Mouse (Mus musculus) heart, adult 11 months (tissue): ENCODE measurements around the gene Ptprg.

ENCODE experiments used
- DNase-seq: peaks from one replicate; pipeline ENCODE4 v3.0.0; 2022

Ptprg gene

DNA sequence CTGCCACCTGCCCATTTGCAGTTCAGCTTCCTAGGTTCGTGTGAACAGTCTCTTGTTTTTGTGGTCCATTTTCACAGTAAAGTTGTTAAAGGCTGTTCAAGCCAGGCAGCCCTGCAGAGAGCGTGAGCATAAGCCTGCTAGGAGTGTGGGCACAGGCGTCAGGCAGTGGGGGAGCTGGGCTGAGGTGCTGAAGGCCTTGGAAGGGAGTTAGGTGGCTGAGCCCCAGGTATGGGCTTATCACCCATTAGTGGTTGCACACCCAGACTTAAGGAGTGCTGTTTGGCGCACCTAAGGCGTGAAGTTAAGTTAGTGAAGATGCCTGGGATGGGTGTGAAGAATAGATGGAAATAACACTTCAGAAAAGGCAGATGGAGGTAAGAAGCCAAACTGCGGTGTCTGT lies 134.8 kb downstream of the Ptprg start:
- peak; percentile 88 for DNase-seq

DNA sequence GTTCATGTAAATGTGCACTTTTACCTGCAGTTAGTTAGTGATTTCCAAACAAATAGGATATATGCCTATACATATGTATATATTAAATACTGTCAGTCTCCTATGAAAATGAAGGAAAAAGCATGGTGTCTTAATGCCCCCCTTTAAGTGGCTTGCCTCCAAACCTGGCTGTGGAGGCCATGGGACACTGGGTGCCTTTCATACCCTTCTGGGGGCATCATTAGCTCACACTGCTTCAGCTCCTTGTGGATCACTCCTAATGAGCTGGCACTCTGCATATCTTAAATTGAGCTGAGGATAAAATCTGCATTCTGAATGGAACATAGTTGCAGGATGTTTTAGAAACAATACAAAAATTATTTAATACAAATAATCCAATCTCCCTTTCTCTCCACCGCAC lies 136.7 kb downstream of the Ptprg start:
- DNase-seq, result no peak

DNA sequence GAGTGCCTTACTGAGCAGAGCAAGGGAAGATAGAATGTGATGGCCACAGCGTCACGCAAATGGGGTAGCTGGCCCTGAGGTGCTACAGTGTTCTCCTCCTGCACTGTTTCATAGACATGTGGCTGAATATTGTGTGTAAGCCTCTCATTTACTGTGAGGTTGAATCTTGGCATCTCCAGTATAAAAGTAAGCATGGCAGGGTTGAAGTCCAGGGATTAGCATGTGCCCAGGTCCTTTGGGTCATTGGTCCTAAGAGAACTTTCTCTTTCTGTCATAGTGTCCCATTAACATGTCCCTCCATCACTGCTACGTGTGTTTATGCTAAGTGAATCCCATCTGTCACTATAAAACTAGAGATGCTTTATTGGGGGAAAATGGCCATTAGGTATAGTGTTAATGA lies 138.2 kb downstream of the Ptprg start:
- peak; percentile 45 for DNase-seq

DNA sequence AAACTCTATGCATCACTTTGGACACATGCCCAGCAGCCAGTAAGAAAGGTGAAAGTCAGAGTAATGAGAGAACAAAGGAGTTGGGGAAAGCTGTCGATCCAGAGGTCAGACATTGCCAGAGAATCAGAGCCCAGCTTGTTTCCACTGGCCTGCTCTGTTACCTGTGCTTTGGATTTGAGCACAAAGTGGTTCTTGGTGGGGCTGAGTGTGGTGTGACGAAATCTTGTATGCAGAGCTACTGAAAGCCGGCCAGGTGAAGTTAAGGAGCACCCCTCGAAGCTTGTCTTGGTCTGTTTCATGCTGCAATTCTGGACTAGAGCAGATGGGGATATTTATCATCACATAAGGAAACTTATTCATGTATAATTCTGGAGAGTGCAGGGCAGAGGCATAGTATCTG lies 145.5 kb downstream of the Ptprg start:
- peak; percentile 43 for DNase-seq

DNA sequence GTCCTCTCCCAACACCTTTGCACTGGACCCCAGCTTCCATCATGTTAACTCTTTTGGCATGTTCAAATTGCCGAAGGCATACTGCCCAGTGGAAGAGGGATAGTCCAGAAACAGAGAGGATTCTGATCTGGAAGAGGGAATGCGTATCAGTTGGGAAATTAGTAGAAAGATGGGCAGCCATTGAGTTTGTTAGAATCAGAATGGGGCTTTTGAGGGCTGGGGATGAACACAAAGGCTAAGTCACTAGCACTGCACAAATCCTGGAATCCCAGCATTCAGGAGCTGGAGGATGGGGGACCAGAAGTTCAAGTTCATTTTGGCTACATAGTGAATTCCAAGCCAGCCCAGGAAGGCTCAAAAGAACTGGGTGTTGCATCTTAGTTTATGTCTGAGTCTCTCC lies 146.3 kb downstream of the Ptprg start:
- DNase-seq, result no peak

DNA sequence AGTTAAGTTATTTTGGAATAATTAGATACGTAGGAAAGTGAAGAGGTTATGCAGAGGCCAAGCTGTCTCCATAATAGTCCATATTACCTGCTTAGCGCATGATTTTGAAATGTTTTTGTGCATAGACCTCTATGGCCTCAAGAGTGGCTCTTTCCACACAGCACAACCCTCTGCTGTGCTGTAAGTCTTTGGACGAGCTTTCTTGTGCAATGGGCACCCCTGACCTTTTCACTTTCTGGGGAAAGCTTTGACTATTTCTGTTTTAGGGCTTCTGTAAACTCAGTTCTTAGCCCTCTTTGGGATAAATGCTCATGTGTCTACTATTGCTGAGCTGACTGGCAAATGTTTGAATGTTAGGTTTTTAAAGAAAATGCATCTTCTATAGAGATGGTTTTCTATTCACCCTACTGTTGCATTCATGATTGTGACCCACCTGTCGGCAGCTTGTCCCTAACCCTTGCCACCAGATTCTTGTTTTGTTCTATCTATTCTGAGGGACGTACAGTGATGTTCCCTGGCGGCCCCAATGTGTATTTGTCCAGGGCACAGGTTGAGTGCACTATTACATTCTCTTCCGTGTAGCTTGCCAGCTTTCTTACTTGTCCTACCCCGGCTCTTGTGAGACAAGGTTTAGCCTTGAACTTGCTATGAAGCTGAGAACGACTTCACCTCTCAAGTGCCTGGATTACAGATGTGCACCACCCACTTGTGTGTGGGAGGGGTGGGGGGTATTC lies 148.4 kb downstream of the Ptprg start:
- DNase-seq, result peak; percentile 80

DNA sequence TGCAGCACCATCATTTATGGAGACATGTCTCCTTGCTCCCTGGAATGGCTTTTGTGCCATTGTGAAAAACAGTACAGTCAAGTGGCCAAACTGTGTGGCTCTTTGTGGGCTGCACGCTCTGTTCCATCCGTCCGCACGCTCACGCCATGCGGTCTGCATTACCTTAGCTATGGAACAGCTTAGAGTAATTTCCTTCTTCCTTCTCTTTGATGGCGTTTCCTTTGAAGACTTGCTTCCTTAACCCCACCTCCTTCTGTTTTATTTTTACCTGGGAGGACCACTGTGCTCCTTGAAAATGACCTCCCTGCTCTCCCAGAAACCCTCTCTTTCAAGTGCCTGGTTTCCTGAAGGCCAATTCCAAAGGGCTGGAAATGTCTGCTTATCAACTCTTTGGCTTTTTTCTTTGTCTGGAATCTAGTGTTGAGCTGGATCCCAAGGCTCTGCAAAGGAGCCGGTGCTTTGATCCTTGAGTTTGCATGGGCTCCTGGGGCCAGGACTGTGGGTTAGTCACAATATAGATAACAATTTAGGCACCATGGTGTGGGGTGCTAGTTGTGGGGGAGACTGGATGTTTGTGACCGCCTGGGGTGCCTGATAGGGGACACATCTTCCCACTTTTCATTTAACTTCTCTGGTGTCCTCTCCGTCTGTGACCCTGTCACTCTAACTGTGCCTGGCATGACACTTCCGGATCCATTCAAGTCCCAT lies 149.6 kb downstream of the Ptprg start:
- peak; percentile 84 for DNase-seq

DNA sequence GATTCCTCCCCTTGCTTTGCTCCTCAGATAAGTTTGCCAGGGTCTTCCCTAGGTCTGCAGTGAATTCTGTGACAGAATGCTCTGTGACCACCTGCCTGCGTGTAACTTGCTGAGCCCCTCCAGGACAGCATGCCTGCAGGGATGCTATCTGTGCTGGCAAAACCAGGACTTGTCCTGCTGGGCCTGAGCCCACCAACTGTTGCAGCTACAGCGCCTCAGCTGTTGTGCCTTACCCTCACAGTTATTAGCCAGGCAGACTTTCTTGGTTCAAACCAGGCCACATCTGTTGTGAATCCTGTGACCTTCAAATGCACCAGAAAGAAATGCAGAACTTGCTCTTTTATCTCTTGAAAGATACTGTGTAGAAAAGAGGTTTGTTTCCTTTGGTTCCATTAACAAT lies 151.5 kb downstream of the Ptprg start:
- DNase-seq, result peak; percentile 85

DNA sequence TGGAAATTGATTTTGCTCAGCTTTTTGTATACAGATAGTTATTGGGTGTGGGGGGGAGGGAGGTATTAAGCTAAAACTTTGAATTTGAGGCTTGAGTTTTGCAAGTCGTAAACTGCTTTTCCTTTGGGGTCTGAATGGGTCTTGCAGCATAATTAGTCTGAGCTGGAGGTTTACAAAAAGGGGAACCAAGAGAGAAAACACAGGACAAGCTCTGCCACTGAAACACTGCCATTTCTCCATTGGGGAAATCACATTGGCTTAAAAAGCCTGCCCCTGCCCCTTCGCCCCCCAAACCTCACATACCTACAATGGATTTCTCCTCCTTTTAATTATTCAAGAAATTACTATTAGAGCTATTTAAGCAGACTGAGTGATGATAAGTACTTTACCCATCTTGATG lies 156.0 kb downstream of the Ptprg start:
- DNase-seq, result no peak

DNA sequence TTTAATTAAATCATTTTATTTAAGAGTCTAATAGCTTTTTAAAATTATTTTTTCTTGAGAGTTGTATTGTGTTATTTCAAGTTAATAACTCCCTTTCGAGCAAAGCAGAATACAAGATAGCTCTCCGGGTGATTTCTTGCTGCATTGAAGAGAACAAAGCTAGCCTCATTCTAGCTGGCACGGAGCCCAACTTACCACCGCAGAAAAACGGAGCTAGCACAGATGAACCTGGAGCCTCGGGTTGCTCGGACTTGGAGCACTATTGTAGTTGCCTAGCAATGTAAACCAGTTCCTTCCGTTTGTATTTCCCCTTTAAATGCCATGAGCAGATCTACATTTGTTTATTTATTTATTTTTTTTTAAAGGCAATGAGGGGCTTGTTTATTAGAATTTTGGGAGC lies 156.5 kb downstream of the Ptprg start:
- DNase-seq, result no peak

DNA sequence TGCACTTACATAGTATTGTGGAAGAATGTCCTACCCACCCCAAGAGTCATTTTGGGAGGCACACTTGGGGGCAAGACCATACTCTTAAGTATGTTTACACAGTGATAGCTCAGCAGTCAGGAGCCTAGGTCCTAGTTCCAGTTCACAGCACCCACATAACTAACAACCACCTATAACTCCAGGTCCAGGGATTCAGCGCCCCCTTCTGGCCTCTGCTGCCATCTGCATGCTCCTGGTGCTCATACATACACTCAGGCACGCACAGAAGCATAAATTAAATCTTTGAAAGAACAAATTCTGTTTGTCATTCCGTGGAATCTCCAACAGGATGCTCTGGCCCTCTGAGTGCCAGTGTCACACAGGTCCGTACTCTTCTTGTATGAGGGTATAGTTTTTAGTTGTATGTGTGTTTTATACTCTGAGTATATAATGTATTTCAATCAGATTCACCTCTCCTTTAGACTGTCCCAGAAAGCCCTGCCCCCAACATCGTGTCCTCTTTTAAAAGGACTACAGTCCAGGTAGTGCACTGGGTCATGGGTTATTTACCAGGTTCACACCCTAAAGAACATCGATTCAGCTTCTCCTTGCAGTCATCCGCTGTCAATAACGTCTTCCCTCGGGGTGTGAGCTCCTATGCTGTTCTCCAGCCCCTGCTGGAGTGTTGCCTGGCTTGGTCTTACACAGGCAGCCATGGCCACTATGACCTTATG lies 157.2 kb downstream of the Ptprg start:
- no peak for DNase-seq

DNA sequence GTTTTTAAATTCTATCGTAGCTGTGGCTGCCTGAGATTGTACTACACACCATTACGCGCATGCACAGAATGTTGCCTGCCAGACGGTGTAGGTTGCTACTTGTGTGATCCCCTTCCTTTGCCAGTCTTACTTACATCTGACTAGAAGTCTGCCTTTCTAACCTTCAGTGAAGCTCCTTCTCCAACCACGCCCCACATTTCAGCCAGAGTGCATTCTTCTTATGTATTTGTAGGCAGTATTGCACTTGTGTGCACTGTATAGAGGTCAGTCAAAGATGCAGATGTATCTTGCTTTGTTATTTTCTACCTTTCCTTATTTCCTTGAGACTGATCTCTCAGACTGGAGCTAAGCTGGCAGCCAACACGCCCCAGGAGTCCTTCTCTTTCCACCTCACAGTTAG lies 158.8 kb downstream of the Ptprg start:
- DNase-seq, result no peak

DNA sequence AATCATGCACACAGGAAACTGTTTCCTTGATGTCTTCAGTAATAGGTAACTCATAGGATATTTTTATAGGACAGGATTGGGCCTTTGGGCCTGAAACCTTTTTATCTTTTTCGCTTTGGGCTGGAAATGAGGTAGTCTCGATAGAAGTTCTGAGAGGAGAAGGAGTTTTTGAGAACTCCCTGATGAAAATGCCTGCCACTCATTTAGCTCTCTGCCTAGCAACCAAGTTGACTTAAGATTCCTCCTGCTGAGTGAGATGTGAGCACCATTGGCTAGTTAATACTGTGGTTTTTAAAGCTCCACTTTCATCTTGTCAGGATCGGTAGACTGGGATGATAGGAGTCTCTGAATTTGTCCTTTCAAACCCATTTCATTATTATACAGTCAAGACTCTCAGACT lies 162.9 kb downstream of the Ptprg start:
- no peak for DNase-seq

DNA sequence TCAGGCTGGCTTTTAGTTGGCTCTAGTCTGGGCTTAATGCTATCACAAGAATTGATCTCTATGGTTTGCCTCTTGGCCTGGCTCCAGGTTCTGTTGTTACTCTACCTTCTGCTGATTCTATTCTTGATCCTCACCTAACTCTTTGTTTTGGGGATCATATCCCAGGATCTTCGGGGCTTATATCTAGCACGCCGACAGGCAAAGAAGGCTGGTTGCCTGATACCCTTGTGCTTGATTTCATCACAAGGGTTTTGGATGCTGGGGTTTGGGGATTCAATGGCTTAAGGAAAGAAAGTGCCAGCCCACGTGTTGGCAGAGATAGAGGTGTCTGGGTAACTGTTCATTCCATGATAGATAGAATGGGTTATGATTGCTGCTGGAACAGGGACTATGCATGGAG lies 164.9 kb downstream of the Ptprg start:
- DNase-seq, result no peak

DNA sequence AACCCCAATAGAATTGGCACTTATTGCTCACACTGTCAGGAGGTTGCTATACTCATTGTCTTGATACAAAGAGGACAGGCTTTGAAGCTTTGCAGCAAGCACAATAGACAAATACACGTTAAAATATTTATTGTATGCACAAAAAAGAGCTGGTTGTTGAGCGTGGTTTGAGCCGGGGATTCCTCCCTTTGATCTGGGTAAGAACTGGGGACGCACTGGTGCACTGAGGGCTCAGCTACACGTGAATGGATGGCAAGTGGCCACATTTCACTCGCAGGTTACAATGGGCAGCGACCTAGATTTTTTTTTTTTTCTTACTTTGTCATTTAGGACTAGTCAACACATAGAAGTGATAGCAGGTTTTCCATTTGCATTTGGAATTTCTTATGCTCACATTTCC lies 165.9 kb downstream of the Ptprg start:
- DNase-seq, result no peak

DNA sequence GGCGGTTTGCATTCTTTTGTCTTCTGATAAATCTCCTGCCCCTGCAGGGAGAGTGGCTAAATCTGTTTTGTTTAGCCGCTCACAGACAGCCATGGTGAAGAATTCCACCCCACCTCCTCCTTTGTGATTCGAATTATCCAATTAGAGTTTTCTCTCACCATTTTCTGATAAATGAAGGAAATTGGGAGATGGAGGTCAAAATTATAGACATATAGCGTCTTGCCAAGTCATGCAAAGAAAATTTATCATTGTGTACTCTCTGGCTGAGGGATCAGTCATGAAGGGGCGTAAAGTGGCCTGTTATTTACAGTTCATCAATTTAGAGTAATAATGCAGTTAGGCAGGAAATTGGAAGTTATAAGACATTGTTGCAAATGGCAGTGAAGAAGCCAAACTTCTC lies 168.8 kb downstream of the Ptprg start:
- DNase-seq, result no peak

DNA sequence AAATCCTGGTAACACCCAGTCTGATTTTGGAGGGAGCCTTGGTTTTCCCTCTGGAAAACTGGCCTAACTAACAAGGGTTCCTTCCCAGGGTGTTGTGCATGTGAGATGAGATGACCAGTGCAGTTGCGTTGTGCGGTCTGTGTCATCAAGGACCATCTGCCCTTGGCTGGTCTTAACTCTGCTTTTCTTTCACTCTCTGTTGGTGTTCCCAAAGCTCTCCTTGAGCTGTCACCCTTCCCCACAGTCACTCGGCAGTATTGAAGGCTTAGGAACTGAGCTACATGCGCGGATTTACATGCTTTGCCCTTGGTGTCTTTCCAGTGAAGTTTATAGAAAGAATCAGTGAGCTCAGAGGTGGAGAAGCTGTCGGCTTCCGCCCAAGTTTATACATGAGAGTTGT lies 170.5 kb downstream of the Ptprg start:
- peak; percentile 56 for DNase-seq

DNA sequence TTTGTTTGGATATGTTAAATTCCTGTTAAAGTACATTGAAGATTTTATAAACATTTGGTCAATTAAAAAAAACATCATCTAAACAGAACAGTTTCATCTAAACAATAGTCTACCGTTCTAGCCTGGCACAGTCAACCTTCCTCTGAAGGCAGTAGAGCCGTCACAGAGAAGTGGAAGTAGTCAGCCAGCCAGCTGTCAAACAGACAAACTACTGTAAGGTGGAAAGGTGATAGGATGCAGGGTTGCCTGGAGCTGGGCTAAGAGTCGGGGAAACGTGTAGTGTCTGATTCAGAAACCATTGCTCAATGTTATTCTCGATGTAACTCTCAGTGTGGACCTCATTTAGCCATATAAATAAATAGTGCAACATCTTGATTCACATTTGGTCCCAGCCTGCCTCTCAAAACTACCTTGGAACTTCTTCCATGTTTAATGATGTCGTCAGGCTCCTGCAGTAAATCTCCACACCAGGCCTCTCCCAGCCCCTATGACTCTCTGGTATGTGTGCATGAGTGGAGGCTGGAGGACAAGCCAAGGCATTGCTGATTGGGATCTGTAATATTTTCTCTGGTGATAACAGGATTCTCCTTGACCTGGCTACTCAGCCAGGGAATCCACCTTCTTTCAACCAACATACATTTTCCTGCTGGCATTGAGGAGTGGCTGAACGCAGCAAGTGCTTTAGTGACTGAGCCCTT lies 178.0 kb downstream of the Ptprg start:
- no peak for DNase-seq

DNA sequence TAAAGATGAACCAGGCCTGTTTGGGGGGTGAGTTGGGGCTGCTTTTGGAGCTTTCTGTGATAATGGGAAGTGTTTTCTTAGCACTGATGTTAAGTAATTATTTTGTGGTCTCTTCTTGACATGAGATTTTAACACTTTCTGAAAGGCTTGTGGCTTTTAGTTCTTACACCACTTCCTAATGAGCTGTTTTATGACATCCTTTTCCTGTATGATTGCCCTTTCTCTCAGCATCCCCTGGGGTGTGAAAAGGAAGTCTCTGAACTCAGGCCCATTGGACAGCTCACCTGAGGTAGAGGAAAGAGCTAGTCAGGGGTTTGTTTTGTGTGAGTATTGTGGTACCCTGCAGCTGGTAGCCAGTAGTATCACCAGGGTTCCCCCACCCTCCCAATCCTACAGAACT lies 179.0 kb downstream of the Ptprg start:
- no peak for DNase-seq

DNA sequence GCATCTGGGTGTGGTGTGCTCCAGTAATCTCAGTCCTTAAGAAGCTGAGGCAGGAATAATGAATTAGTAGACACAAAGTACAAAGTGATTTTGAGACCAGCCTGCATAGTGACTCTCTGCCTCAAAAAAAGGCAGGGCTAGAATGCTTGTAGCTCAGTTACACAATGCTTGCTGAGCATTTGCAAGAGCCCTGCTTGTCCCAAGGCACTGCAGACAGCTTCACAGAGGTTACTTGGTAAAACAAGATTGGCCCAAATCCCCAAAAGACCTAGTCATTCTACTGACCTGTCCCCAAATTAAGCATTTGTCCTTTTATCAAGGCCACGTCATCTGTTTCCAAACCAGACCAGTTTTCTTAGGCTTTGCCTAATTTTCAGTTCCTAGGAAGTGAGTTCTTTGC lies 190.4 kb downstream of the Ptprg start:
- peak; percentile 66 for DNase-seq

DNA sequence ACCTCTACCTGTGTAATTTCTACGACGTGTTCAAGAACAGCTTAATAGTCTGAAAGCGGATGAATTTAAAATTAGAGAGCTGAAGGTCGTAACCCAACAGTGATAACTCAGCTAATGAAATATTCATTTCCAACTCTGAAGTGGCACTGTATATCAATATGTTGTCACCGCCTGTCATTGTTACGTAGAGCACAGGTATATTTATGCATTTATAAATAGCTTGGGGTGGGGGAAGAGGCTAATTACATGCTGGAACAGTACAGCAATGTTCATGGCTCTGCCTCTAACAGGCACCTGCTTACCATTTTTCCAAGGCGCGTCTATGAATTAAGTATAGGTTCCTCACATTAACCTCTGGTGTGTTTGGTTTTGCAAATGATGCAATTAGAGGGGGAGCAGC lies 199.3 kb downstream of the Ptprg start:
- DNase-seq, result no peak

DNA sequence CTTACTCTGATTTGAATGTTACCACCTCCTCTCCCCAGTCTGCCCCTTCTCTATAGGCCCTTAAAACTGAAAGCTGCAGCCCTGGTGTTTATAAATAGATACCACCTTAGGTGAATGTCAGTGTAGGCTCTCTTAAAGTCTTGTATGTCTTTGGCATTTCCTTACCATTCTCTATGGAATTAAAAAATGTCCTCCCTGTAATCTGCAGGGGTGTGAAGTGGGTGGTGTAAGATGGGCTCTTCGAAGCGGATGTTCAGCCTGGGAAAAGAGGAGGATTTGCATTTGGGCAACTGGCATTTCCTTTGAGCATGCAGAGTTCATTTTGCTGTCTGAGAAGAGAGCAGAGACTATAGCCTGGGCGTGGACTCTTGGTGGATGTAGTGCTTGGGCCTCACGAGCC lies 201.3 kb downstream of the Ptprg start:
- DNase-seq, result no peak

DNA sequence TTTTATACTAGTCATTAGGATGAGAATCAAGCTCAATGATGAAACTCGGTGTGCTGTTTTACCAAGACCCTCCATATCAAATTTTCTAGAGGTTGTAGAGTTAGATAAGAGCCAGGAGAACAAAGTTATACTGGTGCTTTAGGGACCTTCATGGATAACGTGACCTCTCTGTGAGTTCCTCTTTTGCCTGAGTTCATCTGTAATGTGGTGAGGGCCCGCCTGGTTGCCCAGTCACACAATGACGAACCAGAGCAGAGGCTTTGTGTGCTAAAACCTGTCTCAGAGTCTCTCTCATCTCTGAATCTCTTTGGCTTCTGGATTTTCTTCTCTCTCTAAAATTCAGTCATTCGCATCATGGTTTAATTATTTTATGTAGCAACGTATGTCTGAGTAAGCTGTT lies 204.9 kb downstream of the Ptprg start:
- no peak for DNase-seq

DNA sequence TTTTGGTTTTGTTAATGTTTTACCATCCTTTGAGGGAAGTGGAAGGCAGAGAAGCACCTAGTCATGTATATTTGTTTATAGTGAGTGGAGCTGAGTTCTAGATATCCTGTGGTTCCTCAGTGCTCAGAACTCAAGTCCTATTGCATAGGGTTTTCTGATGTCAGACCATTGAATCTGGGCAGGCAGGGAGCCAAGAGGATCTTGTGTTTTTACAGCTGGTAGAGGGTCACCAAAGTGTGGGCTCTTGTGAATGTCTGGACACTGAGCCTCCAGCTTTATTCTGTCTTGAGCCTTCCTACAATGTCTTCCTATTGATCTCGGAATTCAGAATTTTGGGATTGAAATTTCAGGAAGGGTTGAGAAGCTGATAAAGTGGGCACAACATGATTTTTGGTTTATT lies 206.0 kb downstream of the Ptprg start:
- no peak for DNase-seq
